Mouse (Mus musculus) heart, postnatal 36 days (tissue): Measurements from ENCODE around the gene Cenpv. TPM values are rescaled to one million over a fixed set of nuclear protein-coding genes. Genes with fewer than 3 reads are reported as not detected.

Source experiments
- total RNA-seq, 2 experiments: library from RNA; stranded (reverse); gene quantifications; 2 replicates each; pipeline ENCODE4 v1.2.3; 2021

Gene Cenpv
- total RNA-seq, 2 experiments from 2014 or later = 22.8 to 25.0 TPM

Other genes with a start within 250 kb of the Cenpv start
- 1 to 10 TPM; 2.9 to 3.3 TPM for gene Pigl, start 80.8 kb downstream of the Cenpv start, total RNA-seq
- gene Ncor1, start 80.7 kb downstream of the Cenpv start, total RNA-seq = 100 to 1,000 TPM; 119 to 134 TPM
- 100 to 1,000 TPM; 708 to 720 TPM for gene Ubb, start 11.9 kb upstream of the Cenpv start, total RNA-seq
- gene Trpv2, start 35.2 kb upstream of the Cenpv start, total RNA-seq = 1 to 10 TPM; 2.8 to 2.9 TPM
- gene Lrrc75a, start 109.3 kb upstream of the Cenpv start, total RNA-seq = 1 to 10 TPM; 4.4 to 7.1 TPM
- 1 to 10 TPM; 5.4 to 9.9 TPM for gene Mmgt2, start 109.4 kb upstream of the Cenpv start, total RNA-seq
- 1 to 10 TPM; 2.0 to 2.6 TPM for gene Zfp287, start 192.6 kb upstream of the Cenpv start, total RNA-seq
- gene Gm10428, start 213.8 kb upstream of the Cenpv start, total RNA-seq = not detected